Mouse (Mus musculus) midbrain, embryonic 14.5 days (tissue): ENCODE measurements around the gene Castor2. TPM values are rescaled to one million over a fixed set of nuclear protein-coding genes. Genes with fewer than 3 reads are reported as not detected.
A peak's percentile ranks its signal among the peaks of the same experiment; 100 is the strongest.

Source experiments
- ATAC-seq: fragments of 200-750 bp; cut with Nextera tagmentation; 2 replicates; pipeline ENCODE4 v1.8.0; 2017; ENCODE audit warnings: moderate number of reproducible peaks, moderate library complexity; ENCODE audit not compliant: low FRiP score, low TSS enrichment
- DNase-seq: peaks from one replicate; pipeline ENCODE4 v3.0.0-alpha.2; 2015
- H3K27ac ChIP-seq: fragments of 300-500 bp; sonication (generic); replicated peaks from 2 replicates; pipeline ENCODE4 v1.5.1; 2014; ENCODE audit warnings: mild to moderate bottlenecking, low read depth, low read length, moderate library complexity
- H3K27me3 ChIP-seq: fragments of 300-500 bp; sonication (generic); 2 replicates; pipeline ENCODE4 v1.6.1; 2014; ENCODE audit warnings: low read length, control low read depth, mixed read lengths; ENCODE audit not compliant: control insufficient read depth, insufficient read depth
- H3K36me3 ChIP-seq: fragments of 300-500 bp; sonication (generic); 2 replicates; pipeline ENCODE4 v1.6.1; 2014; ENCODE audit warnings: low read length, control low read depth; ENCODE audit not compliant: control insufficient read depth, insufficient read depth
- H3K4me1 ChIP-seq: fragments of 300-500 bp; sonication (generic); 2 replicates; pipeline ENCODE4 v1.6.1; 2014; ENCODE audit warnings: mild to moderate bottlenecking, antibody characterized with exemption, low read length, control low read depth; ENCODE audit not compliant: control insufficient read depth, insufficient read depth
- H3K4me2 ChIP-seq: fragments of 300-500 bp; sonication (generic); 2 replicates; pipeline ENCODE4 v1.6.1; 2014; ENCODE audit warnings: mild to moderate bottlenecking, low read length, moderate library complexity
- H3K4me3 ChIP-seq: fragments of 300-500 bp; sonication (generic); replicated peaks from 2 replicates; pipeline ENCODE4 v1.5.1; 2014; ENCODE audit warnings: low read depth, low read length
- H3K9ac ChIP-seq: fragments of 300-500 bp; sonication (generic); replicated peaks from 2 replicates; pipeline ENCODE4 v1.6.1; 2014; ENCODE audit warnings: mild to moderate bottlenecking, low read length, moderate library complexity
- H3K9me3 ChIP-seq: fragments of 300-500 bp; sonication (generic); 2 replicates; pipeline ENCODE4 v1.6.1; 2016; ENCODE audit warnings: low read length, control low read depth, mixed read lengths; ENCODE audit not compliant: control insufficient read depth
- WGBS: fragments of 180-500 bp; shearing (Covaris S2); extraction: QIAGEN DNeasy Blood & Tissue Kit; methylation state at CpG from one replicate; pipeline ENCODE4 v1.1.7; 2014; 5-methylcytosine and 5-hydroxymethylcytosine counted together
- polyA plus RNA-seq: library from polyadenylated mRNA; unstranded; fragments of >200 nt; fragmentation: Nextera tagmentation; extraction: Ambion mirVana; gene quantifications from 2 replicates; pipeline ENCODE4 v1.2.1, GENCODE M21; 2014

The Castor2 gene
- polyA plus RNA-seq, 1 experiment from 2014 or later, result 31.7 TPM

DNA sequence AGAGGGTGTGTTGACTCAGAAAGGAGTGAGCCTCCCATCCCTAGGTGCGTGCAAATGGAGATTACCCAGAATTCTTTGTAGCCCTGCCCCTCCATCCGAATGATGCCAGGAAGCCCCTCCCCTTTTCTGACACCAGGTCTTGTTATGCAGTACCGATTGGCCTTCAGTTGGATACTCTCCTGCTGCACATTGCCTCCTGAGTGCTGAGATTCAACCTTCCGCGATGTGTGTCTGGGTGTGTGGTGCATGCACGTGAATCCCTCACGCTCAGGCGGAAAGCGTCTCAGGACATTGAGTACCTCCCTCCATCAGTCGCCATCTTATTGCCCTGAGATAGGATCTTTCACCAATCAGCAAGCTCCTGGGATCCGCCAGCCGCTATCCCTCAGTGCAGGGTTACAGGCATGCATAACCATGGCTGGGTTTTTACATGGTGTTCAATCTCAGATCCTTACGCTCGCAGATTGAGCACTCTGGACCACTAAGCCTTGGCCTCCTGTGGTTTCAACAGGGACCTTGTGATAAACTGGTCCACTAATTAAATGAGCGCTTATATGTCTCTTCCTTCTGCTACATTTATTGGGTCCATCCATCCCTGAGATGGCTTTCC lies 19.4 kb downstream of the Castor2 start:
- no peak overlapping the region for H3K9ac ChIP-seq
- H3K36me3 ChIP-seq, result peaks cover 18% of the 10 kb centered on the region
- 91% methylated on average over 15 of the region's 15 CpGs for WGBS
- H3K27ac ChIP-seq, result no peak overlapping the region
- no peaks in the 10 kb centered on the region for H3K4me1 ChIP-seq
- H3K9me3 ChIP-seq, result no peaks in the 10 kb centered on the region
- no peak for DNase-seq
- H3K4me2 ChIP-seq, result no peak overlapping the region
- no peak for ATAC-seq
- H3K27me3 ChIP-seq, result no peaks in the 10 kb centered on the region
- H3K4me3 ChIP-seq, result no peak overlapping the region

DNA sequence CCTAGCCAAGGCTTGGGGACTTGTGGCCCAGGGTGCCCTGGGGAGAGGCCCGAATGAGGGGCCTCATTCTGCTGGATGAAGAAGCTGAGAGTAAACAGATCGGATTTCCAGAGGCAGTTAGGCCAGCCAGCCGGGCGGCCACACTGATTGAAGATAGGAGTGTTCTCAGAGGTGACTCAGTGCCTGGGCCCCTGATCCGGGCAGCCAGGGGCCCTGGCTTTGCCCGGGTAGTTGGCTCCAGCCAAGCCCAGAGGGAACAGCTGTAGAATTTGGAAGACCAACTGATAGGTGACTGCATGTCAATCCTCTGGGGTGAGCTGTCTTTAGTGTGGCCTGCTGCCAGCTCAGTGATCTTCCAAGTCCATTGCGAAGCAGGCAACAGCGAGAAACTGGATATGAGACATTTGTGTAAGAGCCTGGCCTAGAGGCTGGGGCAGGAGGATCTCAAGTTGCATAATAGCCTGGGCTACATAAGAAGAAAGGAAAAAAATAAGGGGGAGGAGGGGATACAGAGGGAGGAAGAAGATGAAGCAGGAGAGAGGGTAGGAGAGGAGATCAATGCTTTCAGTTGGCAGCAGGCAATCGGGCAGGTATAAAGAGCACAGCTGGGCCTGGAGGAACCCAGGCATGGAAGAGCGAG lies 20.1 kb downstream of the Castor2 start:
- ATAC-seq (no peak), DNase-seq (no peak)
- WGBS, result 80% methylated on average over 10 of the region's 10 CpGs
- no peaks in the 10 kb centered on the region for H3K27me3 ChIP-seq
- H3K4me2 ChIP-seq, result no peak overlapping the region
- H3K4me1 ChIP-seq, result no peaks in the 10 kb centered on the region
- no peak overlapping the region for H3K4me3 ChIP-seq
- peaks cover 21% of the 10 kb centered on the region for H3K36me3 ChIP-seq
- no peak overlapping the region for H3K9ac ChIP-seq
- no peak overlapping the region for H3K27ac ChIP-seq
- no peaks in the 10 kb centered on the region for H3K9me3 ChIP-seq

DNA sequence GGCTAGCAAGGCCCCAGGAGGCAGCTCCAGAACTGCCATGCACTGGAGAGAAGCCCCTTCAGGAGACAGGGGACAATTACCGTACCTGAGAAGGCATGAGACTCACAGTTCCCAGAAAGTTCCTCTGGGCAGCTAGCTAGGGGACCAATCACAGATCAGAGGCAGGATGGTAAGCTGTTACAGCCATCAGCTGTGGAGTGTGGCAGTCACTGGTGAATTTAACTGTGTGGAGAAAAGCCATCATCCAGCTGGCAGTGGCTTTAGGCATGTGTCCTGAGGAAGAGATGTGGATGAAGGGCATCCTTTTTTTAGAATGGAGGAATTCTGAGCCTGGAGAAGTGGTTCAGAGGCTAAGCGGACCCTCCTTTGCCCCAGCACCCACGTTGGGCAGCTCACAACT lies 20.6 kb downstream of the Castor2 start:
- Histone ChIP-seq H3K27ac (no peak overlapping the region), H3K4me1 (no peaks in the 10 kb centered on the region), H3K9ac (no peak overlapping the region), H3K27me3 (no peaks in the 10 kb centered on the region), H3K4me3 (no peak overlapping the region), H3K36me3 (peaks cover 25% of the 10 kb centered on the region), H3K9me3 (no peaks in the 10 kb centered on the region), H3K4me2 (no peak overlapping the region)
- DNase-seq (no peak), ATAC-seq (no peak)
- 86% methylated on average over 3 of the region's 3 CpGs for WGBS

DNA sequence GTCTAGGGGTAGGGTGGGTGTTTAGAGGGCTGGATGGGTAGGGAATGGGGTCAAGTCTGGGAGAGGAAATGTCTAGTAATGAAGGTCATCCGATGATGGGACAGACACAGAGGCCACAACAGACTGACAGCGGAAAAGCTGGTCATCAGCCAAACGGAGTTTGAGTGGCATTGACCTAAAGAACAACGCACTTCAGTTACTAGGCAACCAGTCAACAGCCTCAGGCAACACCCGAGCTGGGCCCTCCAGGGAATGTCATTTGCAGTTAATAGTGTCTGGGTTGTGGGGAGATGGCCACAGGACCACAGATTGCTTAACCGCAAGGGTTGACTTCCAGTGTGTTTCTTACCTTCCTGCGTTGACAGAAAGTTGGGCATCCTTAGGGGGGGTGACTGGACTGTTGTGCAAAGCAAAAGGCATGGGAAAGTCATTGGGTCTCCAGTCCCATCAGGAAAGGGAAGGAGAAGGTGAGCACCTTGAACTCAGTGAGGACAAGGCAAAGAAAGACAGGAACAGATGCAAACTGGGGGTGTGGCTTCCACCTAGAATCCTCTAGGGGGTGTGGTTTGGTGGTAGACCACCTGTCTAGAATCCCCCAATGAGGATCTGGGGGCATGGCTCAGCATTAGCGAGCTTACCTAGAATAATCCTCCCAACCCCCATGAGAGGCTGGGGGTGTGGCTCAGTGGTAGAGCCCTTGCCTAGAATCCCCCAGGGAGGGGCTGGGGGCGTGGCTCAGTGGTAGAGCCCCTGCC lies 21.8 kb downstream of the Castor2 start:
- H3K36me3 ChIP-seq, result peaks cover 30% of the 10 kb centered on the region
- H3K9me3 ChIP-seq, result no peaks in the 10 kb centered on the region
- 54% methylated on average over 9 of the region's 9 CpGs for WGBS
- peak; percentile 62 for DNase-seq
- no peak overlapping the region for H3K27ac ChIP-seq
- no peak overlapping the region for H3K9ac ChIP-seq
- H3K4me3 ChIP-seq, result no peak overlapping the region
- no peaks in the 10 kb centered on the region for H3K4me1 ChIP-seq
- ATAC-seq, result no peak
- no peak overlapping the region for H3K4me2 ChIP-seq
- no peaks in the 10 kb centered on the region for H3K27me3 ChIP-seq

DNA sequence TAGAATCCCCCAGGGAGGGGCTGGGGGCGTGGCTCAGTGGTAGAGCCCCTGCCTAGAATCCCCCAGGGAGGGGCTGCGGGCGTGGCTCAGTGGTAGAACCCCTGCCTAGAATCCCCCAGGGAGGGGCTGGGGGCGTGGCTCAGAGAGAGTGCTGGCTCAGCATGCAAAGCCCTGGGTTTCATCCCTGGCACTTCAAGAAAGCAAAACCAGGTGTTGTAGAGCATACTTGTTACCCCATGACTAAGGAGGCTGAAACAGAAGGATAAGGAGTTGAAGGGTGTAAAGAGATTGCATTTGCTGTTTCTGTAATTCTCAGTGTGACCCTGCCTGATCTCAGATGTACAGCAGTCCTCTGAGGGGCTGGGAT lies 22.4 kb downstream of the Castor2 start:
- Histone ChIP-seq H3K4me3 (no peak overlapping the region), H3K9me3 (0 out of 2 replicates have a peak, but pooled peaks cover 3% of the 10 kb centered on the region), H3K4me2 (no peak overlapping the region), H3K9ac (no peak overlapping the region), H3K27ac (no peak overlapping the region), H3K4me1 (no peaks in the 10 kb centered on the region), H3K36me3 (peaks cover 35% of the 10 kb centered on the region), H3K27me3 (no peaks in the 10 kb centered on the region)
- 77% methylated on average over 4 of the region's 4 CpGs for WGBS
- DNase-seq, result no peak
- ATAC-seq, result no peak

DNA sequence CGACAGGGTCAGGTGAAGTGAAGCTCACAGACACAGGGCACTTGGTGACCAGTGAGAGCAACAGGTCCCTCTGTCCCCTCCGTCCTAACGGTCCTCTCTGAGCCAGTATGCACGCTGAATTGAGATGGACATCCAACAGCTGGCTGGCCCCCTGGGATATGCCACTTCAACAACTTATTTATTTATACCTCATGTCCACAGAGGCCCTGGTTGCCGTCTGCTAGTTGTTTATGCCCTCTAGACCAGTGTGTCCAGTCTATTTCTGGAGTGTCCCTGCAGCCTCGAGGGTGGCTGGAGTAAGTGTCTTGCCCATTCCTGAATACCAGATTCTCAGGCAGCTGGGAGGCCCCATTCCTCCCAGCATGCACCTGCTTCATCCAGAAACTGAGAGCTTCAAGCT lies 24.3 kb downstream of the Castor2 start:
- H3K36me3 ChIP-seq, result peaks cover 40% of the 10 kb centered on the region
- 85% methylated on average over 6 of the region's 6 CpGs for WGBS
- 0 out of 2 replicates have a peak, but pooled peaks cover 3% of the 10 kb centered on the region for H3K9me3 ChIP-seq
- H3K4me3 ChIP-seq, result no peak overlapping the region
- no peak overlapping the region for H3K4me2 ChIP-seq
- DNase-seq (no peak), ATAC-seq (no peak)
- no peaks in the 10 kb centered on the region for H3K27me3 ChIP-seq
- no peak overlapping the region for H3K9ac ChIP-seq
- H3K4me1 ChIP-seq, result no peaks in the 10 kb centered on the region
- no peak overlapping the region for H3K27ac ChIP-seq

DNA sequence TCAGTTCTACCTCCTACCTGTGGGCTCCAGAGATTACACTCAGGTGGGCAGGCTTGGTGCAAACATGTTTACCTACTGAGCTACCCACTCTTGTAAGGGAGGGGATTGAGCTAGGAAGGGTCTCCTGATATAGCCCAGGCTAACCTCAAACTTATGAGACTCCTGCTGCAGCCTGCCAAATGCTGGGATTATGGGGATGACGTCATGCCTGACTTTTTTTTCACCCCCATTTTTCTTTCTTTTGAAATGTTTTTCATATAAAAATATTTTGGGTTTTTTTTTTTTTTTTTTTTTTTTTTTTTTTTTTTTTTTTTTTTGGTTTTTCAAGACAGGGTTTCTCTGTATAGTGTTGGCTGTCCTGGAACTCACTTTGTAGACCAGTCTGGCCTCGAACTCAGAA lies 26.7 kb downstream of the Castor2 start:
- no peak overlapping the region for H3K4me2 ChIP-seq
- no peak overlapping the region for H3K4me3 ChIP-seq
- ATAC-seq (no peak), DNase-seq (no peak)
- no peak overlapping the region for H3K9ac ChIP-seq
- peaks cover 36% of the 10 kb centered on the region for H3K36me3 ChIP-seq
- H3K9me3 ChIP-seq, result 0 out of 2 replicates have a peak, but pooled peaks cover 3% of the 10 kb centered on the region
- peaks cover 1% of the 10 kb centered on the region for H3K4me1 ChIP-seq
- no peaks in the 10 kb centered on the region for H3K27me3 ChIP-seq
- 93% methylated on average over 2 of the region's 2 CpGs for WGBS
- no peak overlapping the region for H3K27ac ChIP-seq

DNA sequence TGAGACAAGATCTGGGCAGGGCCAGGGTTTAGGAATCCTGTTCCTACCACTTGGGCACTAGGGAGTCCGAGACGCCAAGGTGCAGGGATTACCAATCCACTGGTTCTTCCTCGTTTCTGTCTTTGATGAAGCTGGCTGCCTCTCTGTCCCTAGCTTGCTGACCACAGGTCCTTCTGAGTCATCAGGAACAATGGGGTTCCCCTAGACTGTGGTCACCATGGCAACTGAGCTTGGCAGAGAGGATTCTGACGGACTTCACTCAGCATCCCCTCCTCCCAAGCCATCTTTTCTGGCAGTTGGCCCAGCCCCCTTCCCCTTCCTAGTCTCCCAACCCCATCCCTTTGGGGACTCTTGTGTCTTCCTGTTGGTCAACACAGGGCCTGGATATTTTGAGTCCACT lies 32.1 kb downstream of the Castor2 start:
- Histone ChIP-seq H3K27me3 (no peaks in the 10 kb centered on the region), H3K9me3 (0 out of 2 replicates have a peak, but pooled peaks cover 2% of the 10 kb centered on the region), H3K36me3 (peaks cover 53% of the 10 kb centered on the region), H3K4me1 (peaks cover 11% of the 10 kb centered on the region), H3K27ac (peak overlapping the region; percentile 45; the same call in 1 of the 2 replicates), H3K4me2 (0 out of 2 replicates have a peak overlapping the region, but pooled peaks have one; percentile 17), H3K4me3 (no peak overlapping the region), H3K9ac (no peak overlapping the region)
- DNase-seq (peak; percentile 79), ATAC-seq (no peak)
- 3% methylated on average over 4 of the region's 4 CpGs for WGBS
